Mouse (Mus musculus) ES-E14 (cell line): ENCODE measurements around the gene Sema3b.

Experiments used
- HCFC1 ChIP-seq: IDR thresholded peaks from 2 replicates; pipeline ENCODE4 v1.6.1; 2012; ENCODE audit warnings: low read length, inconsistent platforms, borderline replicate concordance; ENCODE audit not compliant: insufficient read depth
- MAFK ChIP-seq: IDR thresholded peaks from 2 replicates; pipeline ENCODE4 v1.6.1; 2014; ENCODE audit warnings: mild to moderate bottlenecking, low read depth, low read length, inconsistent platforms; ENCODE audit not compliant: insufficient read depth
- ZC3H11A ChIP-seq: IDR thresholded peaks from 2 replicates; pipeline ENCODE4 v1.6.1; 2012; ENCODE audit warnings: low read depth, mild to moderate bottlenecking, inconsistent platforms, low read length, borderline replicate concordance
- ZNF384 ChIP-seq: IDR thresholded peaks from 2 replicates; pipeline ENCODE4 v1.6.1; 2012; ENCODE audit warnings: low read depth, low read length, inconsistent platforms

- TF ChIP-seq HCFC1, result no peak
- no peak for TF ChIP-seq ZNF384
- TF ChIP-seq ZC3H11A, result no peak
- TF ChIP-seq MAFK, result no peak
Measured at GRCm38 (mm10) chr9:107606591-107606990, 2.4 kb downstream of the Sema3b start.
